Mouse (Mus musculus) heart, postnatal 36 days (tissue): ENCODE measurements at regions not wholly inside any gene's neighbourhood (a gene's known extent, or its start where the extent isn't known, plus 50 kb on each side); places are given as distances from the start of the nearest gene placed in this dataset.

Source experiments
- DNase-seq, 2 experiments: peaks; one replicate each; pipeline ENCODE4 v3.0.0; 2021 to 2022
- intact Hi-C: fragments of 180-260 bp; cut with DNase I; formaldehyde crosslinking; loops from one replicate; pipeline ENCODE4 v1.15.1; 2025

- no peak for DNase-seq
- intact Hi-C loops, result no loop called here
These were observed 63.1 kb downstream of the Gm11011 start for GRCm38 (mm10) chr2:169524429-169524828.

GRCm38 (mm10) chr2:169519941-169520340, 67.6 kb downstream of the Gm11011 start:
- intact Hi-C loops, result no loop called here
- no peak for DNase-seq

DNA sequence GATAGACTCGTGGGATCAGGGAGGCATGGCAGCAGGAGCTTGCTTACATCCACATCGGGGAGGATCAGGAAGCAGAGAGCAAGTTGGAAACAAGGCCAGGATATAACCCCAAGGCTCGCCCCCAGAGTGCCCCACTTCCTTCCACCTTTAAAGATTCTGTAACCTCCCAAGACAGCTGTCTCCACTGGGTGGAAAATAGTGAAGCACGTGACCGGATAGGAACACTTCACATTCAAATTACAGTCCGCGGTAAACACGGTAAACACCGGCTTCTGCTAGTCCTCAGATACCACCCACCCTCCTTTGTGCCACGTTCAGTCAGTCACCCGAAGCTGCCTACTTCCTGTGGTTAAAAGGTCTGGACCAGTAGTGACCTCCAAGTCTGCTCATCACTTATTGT, 72.2 kb downstream of the Gm11011 start:
- peak in 1 of 2 experiments; percentile 6 for DNase-seq
- intact Hi-C loops, result no loop called here

- intact Hi-C loops, result no loop called here
These were observed 76.8 kb downstream of the Gm11011 start for GRCm38 (mm10) chr2:169510741-169511140.

GRCm38 (mm10) chr2:169509406-169509805, 78.1 kb downstream of the Gm11011 start:
- DNase-seq, result no peak

More at GRCm38 (mm10) chr2:169510741-169511140, 76.8 kb downstream of the Gm11011 start:
- DNase-seq, result no peak

DNA sequence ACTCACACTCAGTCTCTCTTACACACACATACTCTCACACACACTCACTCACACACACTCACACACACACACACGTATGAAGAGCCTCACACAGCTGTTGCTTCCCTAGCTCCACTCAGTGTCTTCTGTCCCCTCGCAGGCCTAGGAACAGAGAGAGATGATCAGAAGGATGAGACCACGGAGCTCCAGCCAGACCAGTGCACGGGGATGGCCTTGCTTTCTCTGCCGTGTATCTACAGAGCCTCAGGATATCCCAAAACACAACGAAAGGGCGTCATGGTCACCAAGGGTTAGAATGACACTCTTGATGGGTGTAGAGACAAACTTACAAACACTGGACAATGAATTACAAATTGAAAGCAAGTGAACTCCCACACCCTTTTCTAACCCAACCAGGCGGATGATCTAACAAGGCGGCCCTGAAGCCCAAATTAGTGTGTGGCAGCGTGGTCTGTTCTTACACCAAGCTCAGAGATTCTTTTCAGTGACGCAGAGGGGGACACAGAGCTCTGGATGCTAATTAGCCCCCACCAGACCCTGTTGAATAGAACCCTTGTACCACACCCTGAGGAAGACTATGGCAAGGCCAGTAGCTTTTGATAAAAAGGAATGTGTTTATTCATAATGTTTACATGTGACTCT, 83.0 kb downstream of the Gm11011 start:
- no peak for DNase-seq
- intact Hi-C loops, result no loop called here

More at GRCm38 (mm10) chr2:169509406-169509805, 78.1 kb downstream of the Gm11011 start:
- intact Hi-C loops, result no loop called here

- intact Hi-C loops, result no loop called here
- DNase-seq, result no peak
These were observed 84.0 kb downstream of the Gm11011 start for GRCm38 (mm10) chr2:169503598-169503958.

DNA sequence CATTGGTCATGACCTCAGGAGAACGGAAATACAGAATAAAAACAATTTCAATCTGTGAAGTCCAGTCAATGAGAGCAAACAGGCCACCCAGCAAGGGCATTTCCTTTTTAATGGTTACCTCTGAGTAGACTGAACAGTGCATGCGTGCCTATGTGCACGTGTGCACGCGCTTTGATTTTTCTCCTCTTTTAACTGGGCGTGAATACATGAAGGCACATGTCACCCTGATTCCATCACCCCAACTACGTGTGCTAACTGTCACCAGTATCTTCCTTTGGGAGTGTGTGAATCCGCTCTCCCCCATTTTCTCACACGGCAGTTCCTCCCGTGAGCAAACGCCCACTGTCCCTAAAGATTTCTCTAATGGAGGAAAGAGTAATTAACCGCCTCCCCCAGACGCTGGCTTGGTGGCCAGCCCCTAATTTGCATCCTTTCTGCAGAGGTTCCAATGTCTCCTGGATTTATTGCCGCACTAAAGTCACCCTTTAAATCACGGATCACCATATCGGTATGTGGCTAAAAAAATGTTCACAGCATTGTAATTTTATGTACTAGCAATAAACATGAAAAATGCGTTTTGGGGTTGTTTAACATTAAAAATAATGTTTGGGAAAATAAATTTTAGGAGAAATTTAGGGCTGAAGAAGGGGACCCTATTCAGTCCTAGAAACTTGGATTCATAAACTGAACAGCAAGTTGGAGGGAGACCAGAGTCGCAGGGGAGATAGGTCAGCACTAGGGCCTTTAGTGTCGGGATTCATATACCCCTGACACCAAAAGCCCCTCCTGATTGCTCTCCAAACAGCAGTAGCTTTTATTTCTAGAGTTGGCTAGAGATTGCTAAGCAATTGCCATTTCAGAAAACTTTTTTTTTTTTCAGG, 84.6 kb downstream of the Gm11011 start:
- intact Hi-C loops, result no loop called here
- DNase-seq, result no peak

GRCm38 (mm10) chr2:169501736-169502340, 85.7 kb downstream of the Gm11011 start:
- intact Hi-C loops, result no loop called here
- DNase-seq, result no peak

- DNase-seq, result no peak
- intact Hi-C loops, result no loop called here
These were observed 92.2 kb downstream of the Gm11011 start for GRCm38 (mm10) chr2:169495368-169495767.

- intact Hi-C loops, result no loop called here
- no peak for DNase-seq
These were observed 92.8 kb downstream of the Gm11011 start for GRCm38 (mm10) chr2:169494503-169495311.

- intact Hi-C loops, result no loop called here
- no peak for DNase-seq
These were observed 93.8 kb downstream of the Gm11011 start for GRCm38 (mm10) chr2:169493609-169494275.

GRCm38 (mm10) chr2:169483934-169484333, 103.6 kb downstream of the Gm11011 start:
- intact Hi-C loops, result no loop called here
- no peak for DNase-seq

DNA sequence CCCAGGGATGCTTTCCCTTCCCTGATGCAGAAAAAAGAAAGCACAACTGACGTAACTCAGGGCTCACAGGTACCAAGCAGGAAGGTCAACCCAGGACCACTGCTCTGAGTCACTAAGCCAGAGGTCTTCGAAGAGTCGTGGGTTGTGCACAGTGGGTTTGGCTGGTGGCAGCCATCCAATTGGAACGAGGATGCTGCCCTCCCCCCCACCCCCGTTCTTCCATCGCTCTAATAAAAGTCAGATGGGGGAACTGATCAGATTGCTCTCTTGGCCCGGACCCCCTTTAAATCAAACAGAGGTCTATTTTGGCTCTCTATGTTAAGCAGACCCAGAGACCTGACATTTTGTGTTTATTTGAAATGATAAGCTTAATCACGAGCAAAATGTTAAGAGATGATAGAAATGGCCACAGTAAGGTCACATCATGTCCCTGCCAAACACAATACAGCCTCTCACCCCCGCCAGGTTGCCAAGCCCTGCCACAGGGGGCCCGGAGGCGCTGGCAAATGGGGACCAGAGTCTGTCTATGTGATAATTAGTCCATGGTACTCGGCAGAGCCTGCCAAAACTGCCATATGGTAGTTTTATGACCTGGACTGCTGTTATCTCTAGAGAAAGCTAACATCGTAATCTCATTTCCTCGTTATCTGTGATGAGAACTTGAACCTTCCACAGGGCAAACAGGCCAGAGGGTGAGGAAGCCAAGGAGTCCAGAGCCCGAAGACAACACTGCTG, 105.6 kb downstream of the Gm11011 start:
- intact Hi-C loops, result no loop called here
- DNase-seq, result no peak

DNA sequence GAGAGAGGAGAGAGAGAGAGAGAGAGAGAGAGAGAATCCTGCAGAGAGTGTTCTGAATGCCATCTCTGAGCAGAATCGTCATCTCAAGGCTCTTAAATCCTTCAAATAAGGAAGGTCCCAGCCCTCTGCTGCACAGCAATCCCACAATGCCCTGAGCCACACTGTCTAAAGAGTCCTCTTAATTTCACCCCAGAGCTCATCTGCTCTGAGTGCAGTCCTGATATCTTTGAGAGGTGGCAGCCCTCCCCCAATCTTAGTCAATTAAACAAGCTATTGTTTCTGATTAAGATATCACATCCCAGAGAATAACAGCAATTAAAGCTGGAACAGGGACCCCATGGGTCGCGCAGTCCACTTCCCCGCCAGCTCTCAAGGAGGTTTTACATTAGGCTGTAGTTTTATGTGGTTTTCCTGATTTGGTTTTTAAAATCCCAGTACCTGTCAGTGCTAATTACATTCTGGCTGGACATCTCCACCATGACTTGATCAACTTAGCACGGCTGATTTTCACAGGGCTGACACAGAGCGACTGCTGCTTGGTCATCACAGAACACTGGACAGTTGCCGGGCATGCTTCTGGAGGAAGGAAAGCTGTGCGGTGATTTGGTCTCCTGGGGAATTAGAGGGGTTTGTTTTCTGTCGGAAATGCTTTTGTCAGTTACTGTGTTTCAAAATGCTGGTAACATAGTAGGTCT, 113.0 kb downstream of the Gm11011 start:
- intact Hi-C loops, result no loop called here
- no peak for DNase-seq

DNA sequence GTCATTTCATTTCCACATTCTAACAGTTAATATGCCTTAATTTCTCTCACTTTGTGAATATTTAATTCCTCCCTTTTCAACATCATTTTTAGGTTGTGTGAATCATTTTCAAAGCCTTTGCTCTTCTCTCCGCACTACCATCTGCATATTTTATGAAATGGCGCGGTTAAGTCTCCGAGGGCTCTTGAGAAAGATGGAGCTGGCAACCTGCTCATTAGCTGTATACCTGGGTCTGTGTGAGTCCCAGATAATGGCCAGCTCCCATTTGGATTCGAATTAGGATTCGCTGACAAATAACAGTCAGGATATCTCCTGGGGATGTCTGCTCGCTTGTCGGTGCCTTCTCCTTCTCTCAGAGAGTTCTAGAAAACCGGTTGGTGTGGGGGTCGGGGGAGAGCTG, 118.0 kb downstream of the Gm11011 start:
- no peak for DNase-seq

GRCm38 (mm10) chr2:169467621-169468020, 119.9 kb downstream of the Gm11011 start:
- no peak for DNase-seq
- intact Hi-C loops, result no loop called here

More for the DNA sequence above, 118.0 kb downstream of the Gm11011 start:
- intact Hi-C loops, result no loop called here

DNA sequence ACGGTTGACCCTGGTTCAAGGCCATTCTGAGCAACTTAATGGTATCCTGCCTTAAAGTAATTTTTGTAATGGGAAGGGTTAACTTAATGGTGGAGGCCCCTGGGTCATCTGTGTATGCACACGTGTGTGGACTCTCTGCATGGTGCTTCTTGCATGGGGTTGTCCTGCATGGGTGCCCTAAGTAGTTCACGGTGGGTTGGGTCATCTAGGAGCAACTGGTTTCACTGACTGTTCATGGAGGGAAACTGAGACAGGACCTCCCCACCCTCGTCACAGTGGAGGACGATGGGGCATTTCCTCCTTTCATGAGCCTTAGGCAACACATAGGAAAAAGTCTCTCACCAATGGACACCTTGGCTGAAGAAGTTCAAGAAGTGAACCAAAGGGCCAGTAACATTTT, 123.4 kb downstream of the Gm11011 start:
- DNase-seq, result no peak
- intact Hi-C loops, result no loop called here

GRCm38 (mm10) chr2:169461491-169462039, 126.0 kb downstream of the Gm11011 start:
- intact Hi-C loops, result no loop called here
- DNase-seq, result no peak
